Mouse (Mus musculus) CH12.LX (cell line): ENCODE data around the gene Fhl1.

Experiments used
- EP300 ChIP-seq: IDR thresholded peaks from 2 replicates; pipeline ENCODE4 v1.6.1; 2011; ENCODE audit warnings: low read length, improper control_type of control experiment
- MXI1 ChIP-seq: IDR thresholded peaks from 2 replicates; pipeline ENCODE4 v1.6.1; 2011; ENCODE audit warnings: mild to moderate bottlenecking, low read depth, low read length, improper control_type of control experiment
- TBP ChIP-seq: conservative IDR thresholded peaks from 2 replicates; pipeline ENCODE4 v1.6.1; 2011; ENCODE audit warnings: low read depth, low read length, improper control_type of control experiment

GRCm38 (mm10) chrX:56752144-56752543 lies 20.6 kb downstream of the Fhl1 start:
- TF ChIP-seq TBP (no peak), EP300 (no peak), MXI1 (no peak)
